Mouse (Mus musculus) spleen, adult 2 months (tissue): ENCODE measurements at regions not wholly inside any gene's neighbourhood (a gene's known extent, or its start where the extent isn't known, plus 50 kb on each side); places are given as distances from the start of the nearest gene placed in this dataset.

Experiments
- DNase-seq, 2 experiments: peaks; one replicate each; pipeline versions ENCODE4 v3.0.0 to v3.0.0-alpha.2; 2012 to 2021; ENCODE audit warnings: low spot score in 2 of 2, low read depth in 1 of 2
- H3K27ac ChIP-seq: fragments of 200-500 bp; 2 replicates; pipeline ENCODE4 v1.5.1; 2012; ENCODE audit warnings: low read length, inconsistent platforms; ENCODE audit not compliant: insufficient read depth
- H3K27me3 ChIP-seq: fragments of 200-500 bp; 2 replicates; pipeline ENCODE4 v1.6.1; 2012; ENCODE audit warnings: mild to moderate bottlenecking, moderate library complexity, low read length, inconsistent platforms; ENCODE audit not compliant: control insufficient read depth, insufficient read depth
- H3K36me3 ChIP-seq: fragments of 200-500 bp; 2 replicates; pipeline ENCODE4 v1.6.1; 2012; ENCODE audit warnings: mild to moderate bottlenecking, low read length, inconsistent platforms; ENCODE audit not compliant: control insufficient read depth, insufficient read depth
- H3K4me1 ChIP-seq: fragments of 200-500 bp; 2 replicates; pipeline ENCODE4 v1.6.1; 2011; ENCODE audit warnings: inconsistent platforms; ENCODE audit not compliant: control insufficient read depth, insufficient read depth, insufficient read length
- H3K4me3 ChIP-seq: fragments of 200-500 bp; 2 replicates; pipeline ENCODE4 v1.5.1; 2011; ENCODE audit warnings: mild to moderate bottlenecking, inconsistent platforms; ENCODE audit not compliant: insufficient read depth, insufficient read length; ENCODE audit errors: extremely low read depth
- CTCF ChIP-seq: fragments of 200-500 bp; IDR thresholded peaks from 2 replicates; pipeline ENCODE4 v1.5.1; 2011; ENCODE audit warnings: mild to moderate bottlenecking, inconsistent platforms; ENCODE audit not compliant: insufficient read depth, insufficient read length, insufficient replicate concordance; ENCODE audit errors: extremely low read depth
- POLR2A ChIP-seq: fragments of 200-500 bp; IDR thresholded peaks from 2 replicates; pipeline ENCODE4 v1.6.1; 2011; ENCODE audit warnings: low read depth, low read length, inconsistent platforms
- WGBS: fragments of 180-500 bp; shearing (Covaris S2); methylation state at CpG from one replicate; pipeline ENCODE4 v1.1.7; 2018; 5-methylcytosine and 5-hydroxymethylcytosine counted together

DNA sequence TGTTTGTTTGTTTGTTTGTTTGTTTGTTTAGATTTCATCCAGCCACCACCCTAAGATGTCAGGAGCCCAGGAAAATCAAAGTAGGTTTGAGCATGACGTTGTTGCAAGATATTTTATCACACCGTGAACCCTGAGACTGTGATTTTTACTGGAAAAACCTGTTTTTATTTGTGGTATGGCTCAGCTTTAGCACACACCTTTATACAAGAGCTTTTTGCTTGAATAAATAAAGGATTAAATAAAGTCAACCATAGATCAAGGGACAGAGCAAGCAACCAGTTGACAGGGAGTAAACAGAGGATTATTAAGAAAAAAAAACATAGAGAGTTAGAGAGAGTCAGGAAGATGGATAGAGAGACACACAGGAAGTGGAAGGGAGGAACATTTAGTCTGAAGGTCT lies 82.2 kb upstream of the Zfp827 start:
- H3K27ac ChIP-seq = no peak overlapping the region
- TF ChIP-seq POLR2A (no peak), CTCF (no peak)
- H3K27me3 ChIP-seq = no peaks in the 10 kb centered on the region
- H3K4me1 ChIP-seq = no peaks in the 10 kb centered on the region
- DNase-seq = no peak
- no peak overlapping the region for H3K4me3 ChIP-seq
- WGBS = 93% methylated on average over 2 of the region's 2 CpGs
- H3K36me3 ChIP-seq = no peaks in the 10 kb centered on the region

DNA sequence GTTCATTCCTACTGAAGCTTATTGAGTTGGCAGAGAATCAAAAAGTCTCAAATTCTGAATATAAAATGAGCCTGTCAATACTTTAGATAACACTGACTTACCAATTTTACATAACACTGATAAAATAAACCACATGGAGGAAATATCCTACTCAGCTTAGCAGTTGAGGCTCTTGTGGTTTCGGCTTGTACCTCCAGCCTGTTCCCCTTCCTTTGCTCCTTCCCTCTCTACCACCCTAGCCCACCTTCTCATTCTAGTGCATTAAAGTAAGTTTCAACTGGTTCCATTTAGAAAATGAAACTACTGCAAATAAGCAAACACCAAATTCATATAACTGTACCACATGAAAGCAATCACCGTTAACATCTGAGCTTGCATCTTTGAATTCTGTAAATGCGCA lies 53.2 kb upstream of the Zfp827 start:
- DNase-seq = no peak
- WGBS = 25% methylated on average over 3 of the region's 3 CpGs

More for the DNA sequence above, 53.2 kb upstream of the Zfp827 start:
- Histone ChIP-seq H3K27ac (no peak overlapping the region), H3K4me3 (no peak overlapping the region), H3K27me3 (no peaks in the 10 kb centered on the region), H3K4me1 (no peaks in the 10 kb centered on the region), H3K36me3 (no peaks in the 10 kb centered on the region)
- no peak for TF ChIP-seq CTCF
- no peak for TF ChIP-seq POLR2A
